Mouse (Mus musculus) c-Kit-positive CD71-positive TER-119-positive erythroid progenitor cells, embryonic 14.5 days (primary cell): ENCODE results near the gene Trem2.
"Not testable (repeated sequence)": the region's sequence is repeated elsewhere in the genome, so short reads cannot be mapped to it uniquely, and the experiment has no call there.

Source experiments
- DNase-seq: peaks from one replicate; pipeline ENCODE4 v3.0.0-alpha.2; 2013; ENCODE audit warnings: low spot score

Gene Trem2

GRCm38 (mm10) chr17:48350681-48351193, 4.5 kb downstream of the Trem2 start:
- DNase-seq = no peak

GRCm38 (mm10) chr17:48352976-48353375, 6.8 kb downstream of the Trem2 start:
- not testable (repeated sequence) for DNase-seq

GRCm38 (mm10) chr17:48355822-48356221, 9.6 kb downstream of the Trem2 start:
- no peak for DNase-seq

GRCm38 (mm10) chr17:48357892-48358291, 11.7 kb downstream of the Trem2 start:
- no peak for DNase-seq

- no peak for DNase-seq
These were observed 13.4 kb downstream of the Trem2 start, which contains the start of gene Treml1 for GRCm38 (mm10) chr17:48359616-48360015. Gene Treml1 (plus strand): TSS chr17:48359916.

- no peak for DNase-seq
These were observed 14.3 kb downstream of the Trem2 start for GRCm38 (mm10) chr17:48360462-48360861.

- DNase-seq = no peak
These were observed 16.1 kb downstream of the Trem2 start for GRCm38 (mm10) chr17:48362346-48362745.

- no peak for DNase-seq
These were observed 16.8 kb downstream of the Trem2 start for GRCm38 (mm10) chr17:48362966-48363365.

GRCm38 (mm10) chr17:48363421-48363965, 17.3 kb downstream of the Trem2 start:
- DNase-seq = no peak

GRCm38 (mm10) chr17:48365511-48366155, 19.4 kb downstream of the Trem2 start:
- DNase-seq = no peak

- DNase-seq = no peak
These were observed 20.6 kb downstream of the Trem2 start for GRCm38 (mm10) chr17:48366806-48367205.

- no peak for DNase-seq
These were observed 25.4 kb downstream of the Trem2 start for GRCm38 (mm10) chr17:48371621-48372020.

GRCm38 (mm10) chr17:48372987-48373386, 26.8 kb downstream of the Trem2 start:
- DNase-seq = no peak

GRCm38 (mm10) chr17:48376102-48376501, 29.9 kb downstream of the Trem2 start:
- no peak for DNase-seq

- DNase-seq = no peak
These were observed 32.8 kb downstream of the Trem2 start for GRCm38 (mm10) chr17:48379050-48379449.

- DNase-seq = no peak
These were observed 39.7 kb downstream of the Trem2 start for GRCm38 (mm10) chr17:48385786-48386461.

GRCm38 (mm10) chr17:48388666-48389065, 42.5 kb downstream of the Trem2 start:
- no peak for DNase-seq

GRCm38 (mm10) chr17:48389442-48389841, 43.2 kb downstream of the Trem2 start:
- DNase-seq = no peak

- DNase-seq = no peak
These were observed 45.2 kb downstream of the Trem2 start for GRCm38 (mm10) chr17:48391446-48391845.

- no peak for DNase-seq
These were observed 46.4 kb downstream of the Trem2 start for GRCm38 (mm10) chr17:48392616-48393015.

- DNase-seq = no peak
These were observed 55.5 kb downstream of the Trem2 start for GRCm38 (mm10) chr17:48401710-48402109.

GRCm38 (mm10) chr17:48402751-48403150, 56.5 kb downstream of the Trem2 start:
- DNase-seq = no peak
